Mouse (Mus musculus): ENCODE data around the gene Cybrd1. TPM values are rescaled to one million over a fixed set of nuclear protein-coding genes. Genes with fewer than 3 reads are reported as not detected.

The Cybrd1 gene
- polyA plus RNA-seq, 1 experiment from 2014 or later = 13.0 TPM

GRCm38 (mm10) chr2:71083454-71084193 is 34.1 kb upstream of the Cybrd1 start:
- ATAC-seq (ENCODE audit: low FRiP score, low TSS enrichment) (peak; percentile 99), DNase-seq (ENCODE audit: low spot score) (peak; percentile 45)
- WGBS = 71% methylated on average over 6 of the region's 6 CpGs
- TF ChIP-seq EP300 (optimal IDR thresholded peaks at IDR 0.05) = no peak
- no peak for TF ChIP-seq CTCF (IDR thresholded peaks at IDR 0.05; ENCODE audit: low read depth)
- Histone ChIP-seq H3K27ac (replicated peaks) (peak overlapping the region; percentile 74), H3K36me3 (ENCODE audit: control insufficient read depth, insufficient read depth, low read length) (0 out of 2 replicates have a peak, but pooled peaks cover 5% of the 10 kb centered on the region), H3K4me2 (replicated peaks; ENCODE audit: low read depth) (no peak overlapping the region), H3K27me3 (ENCODE audit: control insufficient read depth, insufficient read depth, low read length) (no peaks in the 10 kb centered on the region), H3K4me1 (replicated peaks; ENCODE audit: control insufficient read depth, insufficient read depth) (no peaks in the 10 kb centered on the region), H3K9me3 (ENCODE audit: control insufficient read depth, low read length) (no peaks in the 10 kb centered on the region), H3K9ac (ENCODE audit: low read length) (no peak overlapping the region), H3K4me3 (ENCODE audit: low read depth, low read length) (no peak overlapping the region)

GRCm38 (mm10) chr2:71089766-71090165 is 28.0 kb upstream of the Cybrd1 start:
- Histone ChIP-seq H3K27me3 (ENCODE audit: control insufficient read depth, insufficient read depth, low read length) (no peaks in the 10 kb centered on the region), H3K36me3 (ENCODE audit: control insufficient read depth, insufficient read depth, low read length) (peaks cover 7% of the 10 kb centered on the region; the same call in 1 of the 2 replicates), H3K9ac (ENCODE audit: low read length) (no peak overlapping the region), H3K4me2 (replicated peaks; ENCODE audit: low read depth) (no peak overlapping the region), H3K4me3 (ENCODE audit: low read depth, low read length) (no peak overlapping the region), H3K27ac (replicated peaks) (no peak overlapping the region), H3K9me3 (ENCODE audit: control insufficient read depth, low read length) (no peaks in the 10 kb centered on the region), H3K4me1 (replicated peaks; ENCODE audit: control insufficient read depth, insufficient read depth) (no peaks in the 10 kb centered on the region)
- no peak for TF ChIP-seq EP300 (optimal IDR thresholded peaks at IDR 0.05)
- no peak for TF ChIP-seq CTCF (IDR thresholded peaks at IDR 0.05; ENCODE audit: low read depth)
- ATAC-seq (ENCODE audit: low FRiP score, low TSS enrichment) (no peak), DNase-seq (ENCODE audit: low spot score) (no peak)
- 59% methylated on average over 3 of the region's 3 CpGs for WGBS

- 0 out of 2 replicates have a peak, but pooled peaks have one; percentile 38 for ATAC-seq (ENCODE audit: low FRiP score, low TSS enrichment)
- no peak overlapping the region for H3K9ac ChIP-seq (ENCODE audit: low read length)
- no peaks in the 10 kb centered on the region for H3K4me1 ChIP-seq (replicated peaks; ENCODE audit: control insufficient read depth, insufficient read depth)
- H3K27me3 ChIP-seq (ENCODE audit: control insufficient read depth, insufficient read depth, low read length) = no peaks in the 10 kb centered on the region
- DNase-seq (ENCODE audit: low spot score) = peak; percentile 54
- peak overlapping the region; percentile 20; the same call in 1 of the 2 replicates for H3K27ac ChIP-seq (replicated peaks)
- TF ChIP-seq EP300 (optimal IDR thresholded peaks at IDR 0.05) (no peak), CTCF (IDR thresholded peaks at IDR 0.05; ENCODE audit: low read depth) (peak; percentile 65)
- peaks cover 7% of the 10 kb centered on the region; the same call in 1 of the 2 replicates for H3K36me3 ChIP-seq (ENCODE audit: control insufficient read depth, insufficient read depth, low read length)
- H3K4me2 ChIP-seq (replicated peaks; ENCODE audit: low read depth) = no peak overlapping the region
- no peaks in the 10 kb centered on the region for H3K9me3 ChIP-seq (ENCODE audit: control insufficient read depth, low read length)
- H3K4me3 ChIP-seq (ENCODE audit: low read depth, low read length) = no peak overlapping the region
- 74% methylated on average over 4 of the region's 4 CpGs for whole genome bisulfite sequencing
Measured at GRCm38 (mm10) chr2:71090660-71091445, 26.9 kb upstream of the Cybrd1 start.

GRCm38 (mm10) chr2:71096170-71096569 is 21.6 kb upstream of the Cybrd1 start:
- 0 out of 2 replicates have a peak, but pooled peaks cover 5% of the 10 kb centered on the region for H3K36me3 ChIP-seq (ENCODE audit: control insufficient read depth, insufficient read depth, low read length)
- H3K4me3 ChIP-seq (ENCODE audit: low read depth, low read length) = no peak overlapping the region
- no peak overlapping the region for H3K27ac ChIP-seq (replicated peaks)
- no peaks in the 10 kb centered on the region for H3K27me3 ChIP-seq (ENCODE audit: control insufficient read depth, insufficient read depth, low read length)
- TF ChIP-seq EP300 (optimal IDR thresholded peaks at IDR 0.05) (no peak), CTCF (IDR thresholded peaks at IDR 0.05; ENCODE audit: low read depth) (no peak)
- H3K4me2 ChIP-seq (replicated peaks; ENCODE audit: low read depth) = no peak overlapping the region
- no peaks in the 10 kb centered on the region for H3K4me1 ChIP-seq (replicated peaks; ENCODE audit: control insufficient read depth, insufficient read depth)
- DNase-seq (ENCODE audit: low spot score) (peak; percentile 54), ATAC-seq (ENCODE audit: low FRiP score, low TSS enrichment) (peak; percentile 83)
- WGBS = 55% methylated on average over 7 of the region's 7 CpGs
- no peak overlapping the region for H3K9ac ChIP-seq (ENCODE audit: low read length)
- no peaks in the 10 kb centered on the region for H3K9me3 ChIP-seq (ENCODE audit: control insufficient read depth, low read length)

- ATAC-seq (ENCODE audit: low FRiP score, low TSS enrichment) (no peak), DNase-seq (ENCODE audit: low spot score) (no peak)
- no peak for TF ChIP-seq CTCF (IDR thresholded peaks at IDR 0.05; ENCODE audit: low read depth)
- Histone ChIP-seq H3K4me1 (replicated peaks; ENCODE audit: control insufficient read depth, insufficient read depth) (no peaks in the 10 kb centered on the region), H3K9ac (ENCODE audit: low read length) (no peak overlapping the region), H3K36me3 (ENCODE audit: control insufficient read depth, insufficient read depth, low read length) (no peaks in the 10 kb centered on the region), H3K27me3 (ENCODE audit: control insufficient read depth, insufficient read depth, low read length) (no peaks in the 10 kb centered on the region), H3K9me3 (ENCODE audit: control insufficient read depth, low read length) (no peaks in the 10 kb centered on the region), H3K27ac (replicated peaks) (no peak overlapping the region), H3K4me2 (replicated peaks; ENCODE audit: low read depth) (no peak overlapping the region), H3K4me3 (ENCODE audit: low read depth, low read length) (no peak overlapping the region)
- WGBS = 80% methylated on average over 10 of the region's 10 CpGs
Measured at GRCm38 (mm10) chr2:71102621-71103291, 15.0 kb upstream of the Cybrd1 start.

Measured in stomach, postnatal 0 days (tissue).